Mouse (Mus musculus) heart, adult 2 months (tissue): ENCODE data around the gene Ano5. TPM values are rescaled to one million over a fixed set of nuclear protein-coding genes. Genes with fewer than 3 reads are reported as not detected.
A peak's percentile ranks its signal among the peaks of the same experiment; 100 is the strongest.

Experiments used
- DNase-seq, 2 experiments: peaks; one replicate each; pipeline ENCODE4 v3.0.0; 2021
- H3K27ac ChIP-seq: fragments of 200-600 bp; 2 replicates; pipeline ENCODE4 v1.8.1; 2022
- H3K27me3 ChIP-seq: fragments of 200-500 bp; 2 replicates; pipeline ENCODE4 v1.6.1; 2012; ENCODE audit warnings: mild to moderate bottlenecking, low read length, inconsistent platforms, mixed read lengths; ENCODE audit not compliant: control insufficient read depth, insufficient read depth
- H3K36me3 ChIP-seq: fragments of 200-500 bp; 2 replicates; pipeline ENCODE4 v1.6.1; 2012; ENCODE audit warnings: low read length, inconsistent platforms; ENCODE audit not compliant: control insufficient read depth, insufficient read depth
- H3K4me1 ChIP-seq: fragments of 200-500 bp; 2 replicates; pipeline ENCODE4 v1.6.1; 2011; ENCODE audit warnings: low read length; ENCODE audit not compliant: control insufficient read depth, insufficient read depth
- H3K4me3 ChIP-seq: fragments of 200-600 bp; 2 replicates; pipeline ENCODE4 v1.8.1; 2022
- H3K79me2 ChIP-seq: fragments of 200-500 bp; replicated peaks from 2 replicates; pipeline ENCODE4 v1.6.1; 2012; ENCODE audit warnings: mild to moderate bottlenecking, inconsistent platforms, low read length, moderate library complexity, mixed read lengths; ENCODE audit not compliant: control insufficient read depth, insufficient read depth
- H3K9ac ChIP-seq: fragments of 200-500 bp; 2 replicates; pipeline ENCODE4 v1.6.1; 2012; ENCODE audit warnings: low read depth, mild to moderate bottlenecking, control low read depth, inconsistent platforms, low read length, mixed read lengths
- CTCF ChIP-seq: fragments of 200-600 bp; IDR thresholded peaks from 2 replicates; pipeline ENCODE4 v1.8.1; 2022; ENCODE audit warnings: antibody characterized with exemption, mild to moderate bottlenecking, moderate library complexity
- EP300 ChIP-seq: fragments of 200-500 bp; IDR thresholded peaks from 2 replicates; pipeline ENCODE4 v1.6.1; 2011; ENCODE audit warnings: low read depth, low read length, control low read depth; ENCODE audit not compliant: insufficient read depth
- POLR2A ChIP-seq: fragments of 200-500 bp; IDR thresholded peaks from 2 replicates; pipeline ENCODE4 v1.6.1; 2011; ENCODE audit warnings: mild to moderate bottlenecking, low read depth, low read length, control low read depth; ENCODE audit not compliant: insufficient read depth
- WGBS: fragments of 180-500 bp; shearing (Covaris S2); methylation state at CpG from one replicate; pipeline ENCODE4 v1.1.7; 2018; 5-methylcytosine and 5-hydroxymethylcytosine counted together
- intact Hi-C: fragments of 180-260 bp; cut with DNase I; formaldehyde crosslinking; loops from one replicate; pipeline ENCODE4 v1.15.1; 2025
- long read RNA-seq: library from polyadenylated mRNA; stranded (forward); transcript quantifications from one replicate; pipeline ENCODE4 v2.0.0, GENCODE M21; 2021
- polyA plus RNA-seq: library from polyadenylated mRNA; depleted of rRNA; stranded (reverse); fragments of >200 nt; gene quantifications from 2 replicates; pipeline ENCODE4 v1.2.3, GENCODE M21; 2012; rRNA removed
- total RNA-seq, 2 experiments: library from RNA; stranded (reverse); gene quantifications; 2 replicates each; pipeline ENCODE4 v1.2.3; 2021

The Ano5 gene
- total RNA-seq, result under 1 TPM; 0.65 to 0.96 TPM
- polyA plus RNA-seq, result 0.18 TPM in 1 of 2 replicates, not detected in the other
- long read RNA-seq, result 0 reads

DNA sequence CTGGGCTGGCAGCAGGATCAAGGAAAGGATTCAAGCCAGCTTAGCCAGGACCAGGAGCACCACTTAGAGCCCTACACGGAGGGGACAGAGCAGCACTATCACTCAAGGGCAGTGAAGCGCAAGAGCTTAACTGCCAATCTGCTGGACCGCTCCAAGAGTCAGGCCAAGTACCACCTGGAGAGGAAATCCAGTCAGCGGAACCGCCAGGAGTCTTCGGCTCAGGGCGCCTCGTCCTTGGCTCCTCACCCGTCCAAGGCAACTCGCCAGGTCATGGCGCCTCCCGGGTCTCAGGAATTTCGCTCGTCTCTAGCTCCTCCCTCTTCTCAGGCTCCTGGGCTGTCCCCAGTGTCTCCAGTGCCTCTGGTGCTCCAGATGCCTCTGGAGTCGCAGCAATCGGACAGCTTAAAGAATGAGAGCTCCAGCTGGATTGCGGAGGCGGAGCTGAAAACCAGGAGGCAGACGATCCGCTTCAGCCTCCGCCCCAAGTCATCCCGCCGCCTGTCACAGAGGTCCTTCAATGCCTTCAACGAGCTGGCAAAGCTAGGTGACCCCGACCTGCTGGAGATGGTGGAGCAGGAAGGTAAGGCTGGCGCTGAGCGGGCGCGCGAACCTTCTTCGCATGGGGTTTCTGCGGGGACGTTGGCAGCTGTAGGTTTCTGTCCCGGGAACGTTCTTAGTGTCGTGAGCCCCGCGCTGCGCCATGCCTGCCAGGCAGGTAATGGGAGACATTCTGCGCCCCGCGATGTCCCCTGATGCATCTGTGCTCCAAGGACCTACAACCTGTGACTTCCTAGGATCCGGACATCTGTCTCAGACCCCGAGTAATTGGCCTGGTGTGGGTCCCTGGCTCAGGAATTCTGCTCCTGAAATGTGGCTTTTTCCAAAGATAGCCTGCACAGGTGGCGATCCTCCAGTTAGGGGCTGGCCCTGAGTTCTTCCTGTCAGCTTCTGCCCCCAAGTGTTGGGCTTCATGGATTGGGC is at the start of gene Ano5:
Gene Ano5 (plus strand): TSS at position 359 of the 981 bp plus-strand sequence.
- H3K9ac ChIP-seq, result no peak within 1 kb of the TSS
- TF ChIP-seq POLR2A (no peak), CTCF (no peak), EP300 (no peak)
- H3K36me3 ChIP-seq, result no peaks in the 10 kb centered on the region
- no peaks in the 10 kb centered on the region for H3K27me3 ChIP-seq
- WGBS, result 3% methylated on average over 45 of the region's 45 CpGs
- H3K27ac ChIP-seq, result no peak within 1 kb of the TSS
- peak within 1 kb of the TSS; percentile 12; the same call in 1 of the 2 replicates for H3K4me3 ChIP-seq
- no peaks in the 10 kb centered on the region for H3K79me2 ChIP-seq
- DNase-seq, result peak; percentile 13 to 32
- intact Hi-C loops, result no loop called here
- no peaks in the 10 kb centered on the region for H3K4me1 ChIP-seq

DNA sequence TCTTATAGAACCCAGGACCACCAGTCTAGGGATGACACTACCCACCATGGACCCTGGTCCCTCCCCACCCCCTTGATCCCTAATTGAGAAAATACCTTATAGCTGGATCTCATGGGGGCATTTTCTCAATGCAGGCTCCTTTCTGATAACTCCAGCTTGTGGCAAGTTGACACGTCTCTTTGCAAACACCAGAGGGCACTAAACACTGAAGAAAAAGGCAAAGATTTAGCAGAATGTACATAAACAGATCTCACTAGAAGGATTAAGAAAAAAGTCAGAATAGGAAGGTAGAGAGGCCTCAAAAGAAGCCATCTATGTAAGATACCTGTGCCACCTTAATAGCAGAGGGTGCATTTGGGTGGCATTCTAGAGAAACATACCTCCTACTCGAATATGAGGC is 11.4 kb upstream of the Ano5 start:
- H3K9ac ChIP-seq, result no peak overlapping the region
- no peak for TF ChIP-seq POLR2A
- peak; percentile 50 for TF ChIP-seq CTCF
- no peak for TF ChIP-seq EP300
- no peak overlapping the region for H3K4me3 ChIP-seq
- intact Hi-C loops, result no loop called here
- no peak overlapping the region for H3K27ac ChIP-seq
- H3K36me3 ChIP-seq, result no peaks in the 10 kb centered on the region
- no peak for DNase-seq
- H3K27me3 ChIP-seq, result no peaks in the 10 kb centered on the region
- WGBS, result 17% methylated on average over 2 of the region's 2 CpGs
- H3K79me2 ChIP-seq, result no peaks in the 10 kb centered on the region
- H3K4me1 ChIP-seq, result no peaks in the 10 kb centered on the region

DNA sequence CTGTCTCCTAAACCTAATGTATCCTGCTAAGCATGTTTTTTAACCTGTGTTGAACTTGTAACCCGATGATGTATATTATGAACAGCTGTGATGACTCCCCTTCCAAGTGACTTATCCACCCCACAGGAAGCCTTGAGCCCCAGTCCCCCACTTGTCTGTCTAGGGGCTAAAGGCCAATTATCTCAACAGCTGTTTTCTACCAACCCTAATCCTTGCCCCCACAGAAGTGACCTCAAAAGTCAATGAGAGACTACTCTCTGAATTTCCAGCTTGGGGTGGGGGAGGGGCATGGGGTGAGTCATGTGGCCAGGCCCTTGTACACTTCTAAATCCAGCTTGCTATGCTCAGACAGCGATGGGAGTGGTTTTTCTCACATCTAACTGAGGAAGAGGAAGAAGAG is 6.9 kb upstream of the Ano5 start:
- intact Hi-C loops, result no loop called here
- Histone ChIP-seq H3K36me3 (no peaks in the 10 kb centered on the region), H3K4me1 (no peaks in the 10 kb centered on the region), H3K79me2 (no peaks in the 10 kb centered on the region), H3K9ac (no peak overlapping the region), H3K27me3 (no peaks in the 10 kb centered on the region), H3K27ac (no peak overlapping the region), H3K4me3 (no peak overlapping the region)
- 33% methylated on average over 2 of the region's 2 CpGs for WGBS
- DNase-seq, result no peak
- TF ChIP-seq POLR2A (no peak), EP300 (no peak), CTCF (no peak)

DNA sequence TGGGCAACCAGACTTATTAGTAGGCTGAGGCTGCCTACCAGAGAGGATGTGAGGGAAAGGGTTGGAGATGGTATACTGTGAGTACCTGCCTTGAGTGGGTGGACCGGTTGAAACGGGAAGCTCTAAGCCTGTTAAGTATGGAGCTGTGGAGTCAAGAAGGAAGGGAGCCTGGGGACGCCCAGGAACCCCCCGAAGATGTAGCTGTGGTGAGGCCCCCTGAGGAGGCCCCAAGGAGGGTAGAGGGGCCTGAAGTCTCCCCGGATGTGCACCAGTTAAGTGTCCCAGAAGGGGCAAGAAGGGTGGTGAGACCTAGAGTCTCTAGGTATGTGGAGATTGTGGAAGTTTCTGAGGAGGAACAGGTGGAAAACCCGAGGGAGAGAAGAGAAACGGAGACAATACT is 682 bp upstream of the Ano5 start:
- Histone ChIP-seq H3K27ac (no peak overlapping the region), H3K79me2 (no peaks in the 10 kb centered on the region), H3K4me3 (no peak overlapping the region), H3K36me3 (no peaks in the 10 kb centered on the region), H3K27me3 (no peaks in the 10 kb centered on the region), H3K9ac (no peak overlapping the region), H3K4me1 (no peaks in the 10 kb centered on the region)
- no peak for DNase-seq
- 65% methylated on average over 7 of the region's 7 CpGs for WGBS
- TF ChIP-seq CTCF (no peak), EP300 (no peak), POLR2A (no peak)
- intact Hi-C loops, result no loop called here

DNA sequence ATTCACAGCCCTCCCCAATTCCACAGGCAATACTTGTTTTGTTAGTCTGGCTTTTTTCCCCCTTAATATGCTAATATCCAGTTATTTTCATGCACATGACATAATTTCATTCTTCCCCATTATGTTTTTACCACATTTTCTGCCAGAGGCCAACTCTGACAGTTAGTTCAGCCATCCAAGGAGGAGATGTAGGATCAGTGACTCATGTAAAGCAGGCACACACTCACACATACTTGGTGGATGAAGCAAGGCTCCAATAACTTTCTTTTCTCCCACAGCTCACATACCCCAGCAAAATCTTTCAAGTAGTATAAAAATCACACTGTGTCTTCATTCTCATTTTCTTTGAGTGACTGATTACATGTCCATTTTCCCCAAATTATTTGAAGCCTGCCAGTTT is 28.5 kb downstream of the Ano5 start:
- no peak for TF ChIP-seq POLR2A
- TF ChIP-seq EP300, result no peak
- no peak for TF ChIP-seq CTCF
- no peaks in the 10 kb centered on the region for H3K27me3 ChIP-seq
- H3K4me1 ChIP-seq, result no peaks in the 10 kb centered on the region
- intact Hi-C loops, result no loop called here
- no peaks in the 10 kb centered on the region for H3K79me2 ChIP-seq
- no peaks in the 10 kb centered on the region for H3K36me3 ChIP-seq
- H3K4me3 ChIP-seq, result no peak overlapping the region
- H3K27ac ChIP-seq, result no peak overlapping the region
- no peak overlapping the region for H3K9ac ChIP-seq
- no peak for DNase-seq

DNA sequence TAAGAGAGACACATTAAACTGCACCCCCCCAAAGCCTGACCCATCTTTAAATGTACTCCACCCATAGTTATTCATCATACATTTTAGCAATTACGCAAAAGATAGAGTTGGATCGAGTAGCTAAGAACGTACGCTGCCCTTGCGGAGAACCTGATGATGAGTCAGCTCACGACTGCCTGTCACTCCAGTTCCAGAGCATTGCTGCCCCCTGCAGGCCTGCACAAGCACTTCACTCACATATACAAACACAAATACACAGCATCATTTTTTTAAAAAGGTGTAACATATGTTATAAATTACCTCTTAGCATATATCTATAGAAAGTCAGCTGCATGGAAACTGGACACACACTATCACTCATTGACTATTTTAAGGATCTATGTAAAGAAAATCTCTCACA is 29.9 kb downstream of the Ano5 start:
- Histone ChIP-seq H3K9ac (no peak overlapping the region), H3K4me1 (no peaks in the 10 kb centered on the region), H3K79me2 (no peaks in the 10 kb centered on the region), H3K27ac (no peak overlapping the region), H3K27me3 (no peaks in the 10 kb centered on the region), H3K4me3 (no peak overlapping the region), H3K36me3 (no peaks in the 10 kb centered on the region)
- 49% methylated on average over 6 of the region's 6 CpGs for WGBS
- TF ChIP-seq CTCF, result peak; percentile 54
- no peak for TF ChIP-seq POLR2A
- intact Hi-C loops, result no loop called here
- DNase-seq, result no peak
